Mouse (Mus musculus) G1E (cell line): ENCODE data around the gene St6gal1.

Experiments
- CTCF ChIP-seq: IDR thresholded peaks from 2 replicates; pipeline ENCODE4 v1.5.1; 2012; ENCODE audit warnings: low read depth, low read length, inconsistent platforms, mixed read lengths
- GATA1 ChIP-seq: IDR thresholded peaks from 2 replicates; pipeline ENCODE4 v1.6.1; 2012; ENCODE audit warnings: borderline replicate concordance, low read length, inconsistent platforms, mixed read lengths
- GATA2 ChIP-seq: IDR thresholded peaks from 2 replicates; pipeline ENCODE4 v1.6.1; 2012; ENCODE audit warnings: low read depth, low read length, inconsistent platforms, borderline replicate concordance
- TAL1 ChIP-seq: conservative IDR thresholded peaks from 2 replicates; pipeline ENCODE4 v1.6.1; 2012; ENCODE audit warnings: low read depth, low read length, inconsistent platforms, mixed read lengths

DNA sequence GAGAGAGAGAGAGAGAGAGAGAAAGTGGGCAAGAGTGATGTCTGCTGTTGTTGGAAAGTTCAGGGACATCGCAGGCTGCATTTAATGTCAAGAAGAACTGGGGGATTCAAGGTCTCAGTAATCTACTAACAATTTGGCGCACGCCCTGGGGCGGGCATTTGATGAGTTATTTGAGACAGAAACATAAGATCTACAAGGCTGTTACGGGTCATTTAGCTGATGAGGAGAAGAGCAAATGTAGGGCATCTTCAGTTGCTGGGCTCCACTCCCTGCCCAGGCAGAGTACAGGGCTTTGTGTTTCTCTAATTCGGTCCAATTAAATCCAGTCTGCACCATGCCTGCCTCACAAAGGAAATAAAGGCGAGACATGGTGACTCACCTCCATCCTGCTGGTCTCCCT is 19.9 kb downstream of the St6gal1 start:
- TF ChIP-seq GATA2 = no peak
- TF ChIP-seq CTCF = no peak
- no peak for TF ChIP-seq TAL1
- no peak for TF ChIP-seq GATA1
